Mouse (Mus musculus) liver, embryonic 14.5 days (tissue): ENCODE data around the gene Camp.

Experiments
- CTCF ChIP-seq: IDR thresholded peaks from 2 replicates; pipeline ENCODE4 v1.5.1; 2016; ENCODE audit warnings: antibody characterized with exemption, low read depth, control low read depth
- EP300 ChIP-seq: IDR thresholded peaks from 2 replicates; pipeline ENCODE4 v1.6.1; 2016; ENCODE audit warnings: antibody characterized with exemption, low read depth

DNA sequence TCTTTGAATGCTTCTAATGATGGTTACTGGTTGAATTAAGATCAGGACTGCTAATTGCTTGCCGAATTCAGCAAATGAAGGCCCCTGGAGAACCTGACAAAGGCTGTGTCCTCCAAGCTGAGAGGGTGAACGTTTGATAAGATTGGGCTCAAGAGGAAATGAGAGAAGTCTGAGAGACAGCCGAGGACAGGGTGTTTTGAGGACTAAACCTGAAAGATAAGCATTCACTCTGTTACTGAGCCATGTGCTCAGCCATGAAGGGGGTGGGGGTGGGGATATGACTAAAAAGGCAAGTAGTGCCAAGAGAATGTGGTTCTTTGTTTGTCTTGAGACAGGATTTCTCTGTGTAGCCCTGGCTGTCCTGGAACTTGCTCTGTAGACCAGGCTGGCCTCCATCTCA is 13.7 kb upstream of the Camp start:
- no peak for TF ChIP-seq EP300
- no peak for TF ChIP-seq CTCF
